8 mouse cellular contexts compared by ENCODE assay signal in genomic region chr10:77516379-77516951, GRCm38 (mm10). TPM values are rescaled to one million over a fixed set of nuclear protein-coding genes. Genes with fewer than 3 reads are reported as not detected.
DNase-seq lines count a peak whose midpoint lies in the region; ATAC-seq and TF ChIP-seq lines count a peak whose summit lies in the region.

No protein-coding gene starts in this region.

- intact Hi-C loops in gastrocnemius, postnatal 36 days (cut with DNase I) = no loop called here

- no peak for DNase-seq in layer of hippocampus, adult 2 months (ENCODE audit: low spot score in 2 of 2)
- DNase-seq in layer of hippocampus, adult 8-10 months (ENCODE audit: low spot score in 2 of 2) = no peak
- peak; percentile 53 for DNase-seq in brain, adult 2 months (ENCODE audit: low read depth, low spot score)
- peak; percentile 22 for DNase-seq in heart, postnatal 4 days
- DNase-seq in right cerebral cortex, postnatal 14 days = no peak
- DNase-seq in gastrocnemius, postnatal 36 days = no peak

- H3K27ac ChIP-seq in layer of hippocampus, adult 2 months = peak overlapping the region; percentile 88
- peak overlapping the region; percentile 92 for H3K27ac ChIP-seq in limb, embryonic 15.5 days
- peak overlapping the region; percentile 86 for H3K27ac ChIP-seq in small intestine, adult 2 months (ENCODE audit: insufficient read depth, low read depth, low read length)

- no peak for TF ChIP-seq POLR2A in small intestine, adult 2 months (IDR thresholded peaks at IDR 0.05; ENCODE audit: low read depth, low read length)

- H3K36me3 ChIP-seq in limb, embryonic 15.5 days = peaks cover 26% of the 10 kb centered on the region
- H3K36me3 ChIP-seq in small intestine, adult 2 months (ENCODE audit: control insufficient read depth, insufficient read depth, low read length) = peaks cover 8% of the 10 kb centered on the region; the same call in 1 of the 2 replicates

- TF ChIP-seq CTCF in layer of hippocampus, adult 2 months (conservative IDR thresholded peaks at IDR 0.05) = no peak
- no peak for TF ChIP-seq CTCF in small intestine, adult 2 months (IDR thresholded peaks at IDR 0.05; ENCODE audit: extremely low read depth, insufficient read length, insufficient replicate concordance, low read depth, low read length)

- peaks cover 24% of the 10 kb centered on the region for H3K4me1 ChIP-seq in limb, embryonic 15.5 days
- peaks cover 8% of the 10 kb centered on the region; the same call in 1 of the 2 replicates for H3K4me1 ChIP-seq in small intestine, adult 2 months (ENCODE audit: control insufficient read depth, insufficient read depth, insufficient read length, low read length)

- no peaks in the 10 kb centered on the region for H3K9me3 ChIP-seq in limb, embryonic 15.5 days

- peak overlapping the region; percentile 79 for H3K4me2 ChIP-seq in limb, embryonic 15.5 days

- WGBS in limb, embryonic 15.5 days = 34% methylated on average over 14 of the region's 14 CpGs
- WGBS in small intestine, adult 2 months = 23% methylated on average over 14 of the region's 14 CpGs

- H3K4me3 ChIP-seq in layer of hippocampus, adult 2 months = peak overlapping the region; percentile 86
- H3K4me3 ChIP-seq in limb, embryonic 15.5 days = peak overlapping the region; percentile 98
- H3K4me3 ChIP-seq in small intestine, adult 2 months (ENCODE audit: low read depth, low read length) = peak overlapping the region; percentile 90

- H3K9ac ChIP-seq in limb, embryonic 15.5 days = peak overlapping the region; percentile 52

- H3K27me3 ChIP-seq in limb, embryonic 15.5 days = no peaks in the 10 kb centered on the region
- H3K27me3 ChIP-seq in small intestine, adult 2 months (ENCODE audit: control insufficient read depth, insufficient read depth, low read length) = no peaks in the 10 kb centered on the region

- ATAC-seq in limb, embryonic 15.5 days (ENCODE audit: insufficient number of reproducible peaks, low FRiP score, low TSS enrichment, low read depth) = no peak

RNA-seq across cellular contexts. Expression of gene Fam207a, which starts 0.9 kb away (rescaled TPM):
- 10 to 100 TPM; 32.8 to 35.2 TPM for total RNA-seq in layer of hippocampus, adult 2 months (2021)
- 10 to 100 TPM; 30.5 to 39.0 (median 31.9) TPM for total RNA-seq in layer of hippocampus, adult 8-10 months (2022)
- total RNA-seq in heart, postnatal 4 days (2021) = 10 to 100 TPM; 12.6 to 13.2 TPM
- polyA plus RNA-seq in limb, embryonic 15.5 days (2015; fragmentation: Nextera tagmentation; extraction: Ambion mirVana) = 36.2 and 37.7 TPM in 2 replicates
- 20.4 and 36.4 TPM in 2 replicates for polyA plus RNA-seq in small intestine, adult 2 months (2012; rRNA removed)
- total RNA-seq in gastrocnemius, postnatal 36 days (2021) = 1 to 10 TPM; 4.7 to 5.4 TPM

RNA-seq across cellular contexts. Expression of gene Itgb2, which starts 13.6 kb away (rescaled TPM):
- 1 to 10 TPM; 3.3 to 4.6 TPM for total RNA-seq in layer of hippocampus, adult 2 months (2021)
- total RNA-seq in layer of hippocampus, adult 8-10 months (2022) = 10 to 100 TPM in 2 of 4 experiments, 1 to 10 TPM in 2; 3.8 to 36.2 (median 15.3) TPM
- total RNA-seq in heart, postnatal 4 days (2021) = 1 to 10 TPM; 2.0 to 2.5 TPM
- 3.5 TPM in 2 replicates for polyA plus RNA-seq in limb, embryonic 15.5 days (2015; fragmentation: Nextera tagmentation; extraction: Ambion mirVana)
- 14.3 and 17.4 TPM in 2 replicates for polyA plus RNA-seq in small intestine, adult 2 months (2012; rRNA removed)
- total RNA-seq in gastrocnemius, postnatal 36 days (2021) = 1 to 10 TPM; 1.5 to 1.8 TPM

Comparison
In these comparisons a context has a peak if more than half of its experiments do, and no peak if none do; other contexts are left out.
1. DNase-seq: peak in brain, adult 2 months (single experiment) and heart, postnatal 4 days (single experiment); none in layer of hippocampus, adult 2 months (0 of 2), layer of hippocampus, adult 8-10 months (0 of 2), right cerebral cortex, postnatal 14 days (single experiment) and gastrocnemius, postnatal 36 days (0 of 2).
2. Peak in every context shown above with its lines, with median percentiles within 50 percentile points of each other: H3K27ac ChIP-seq and H3K4me3 ChIP-seq.